Mouse (Mus musculus) MEL (cell line): ENCODE results near the gene Rnf123. TPM values are rescaled to one million over a fixed set of nuclear protein-coding genes. Genes with fewer than 3 reads are reported as not detected.

ENCODE experiments used
- DNase-seq: peaks from one replicate; pipeline ENCODE4 v3.0.0; 2011; ENCODE audit warnings: low read depth, low spot score
- H3K27ac ChIP-seq: 2 replicates; pipeline ENCODE4 v1.5.1; 2012; ENCODE audit warnings: low read depth, mild to moderate bottlenecking, control low read depth, low read length, moderate library complexity; ENCODE audit not compliant: control insufficient read depth
- H3K27me3 ChIP-seq, 2 experiments: fragments of 150-350 bp in 1 of 2; sonication (generic) in 1 of 2; 2 replicates each; pipeline ENCODE4 v1.6.1; 2012; ENCODE audit warnings: low read length in 2 of 2, mild to moderate bottlenecking in 2 of 2, improper control_type of control experiment in 1 of 2, moderate library complexity in 1 of 2; ENCODE audit not compliant: insufficient read depth in 2 of 2, control insufficient read depth in 1 of 2
- H3K36me3 ChIP-seq, 2 experiments: 2 replicates each; pipeline ENCODE4 v1.6.1; 2012 to 2014; ENCODE audit warnings: low read length in 2 of 2, improper control_type of control experiment in 1 of 2, inconsistent platforms in 1 of 2, mild to moderate bottlenecking in 1 of 2; ENCODE audit not compliant: insufficient read depth in 2 of 2, control insufficient read depth in 1 of 2
- H3K4me1 ChIP-seq, 2 experiments: fragments of 150-350 bp in 1 of 2; sonication (generic) in 1 of 2; 2 replicates each; pipeline ENCODE4 v1.6.1; 2012; ENCODE audit warnings: low read length in 2 of 2, improper control_type of control experiment in 1 of 2, mild to moderate bottlenecking in 1 of 2; ENCODE audit not compliant: insufficient read depth in 2 of 2, control insufficient read depth in 1 of 2
- H3K4me3 ChIP-seq, 2 experiments: fragments of 150-350 bp in 1 of 2; sonication (generic) in 1 of 2; 2 replicates each; pipeline ENCODE4 v1.5.1; 2012; ENCODE audit warnings: low read depth in 2 of 2, low read length in 2 of 2, mild to moderate bottlenecking in 2 of 2, moderate library complexity in 2 of 2, control low read depth in 1 of 2, improper control_type of control experiment in 1 of 2; ENCODE audit not compliant: control insufficient read depth in 1 of 2, insufficient read depth in 1 of 2
- H3K79me2 ChIP-seq: 2 replicates; pipeline ENCODE4 v1.6.1; 2012; ENCODE audit warnings: mild to moderate bottlenecking, low read length, moderate library complexity; ENCODE audit not compliant: control insufficient read depth, poor library complexity, insufficient read depth
- H3K9ac ChIP-seq: 2 replicates; pipeline ENCODE4 v1.6.1; 2012; ENCODE audit warnings: low read depth, mild to moderate bottlenecking, control low read depth, low read length, moderate library complexity; ENCODE audit not compliant: control insufficient read depth, poor library complexity, severe bottlenecking
- H3K9me3 ChIP-seq: fragments of 150-350 bp; sonication (generic); replicated peaks from 2 replicates; pipeline ENCODE4 v1.6.1; 2012; ENCODE audit warnings: mild to moderate bottlenecking, low read length, improper control_type of control experiment, moderate library complexity; ENCODE audit not compliant: insufficient read depth
- BHLHE40 ChIP-seq: IDR thresholded peaks from 2 replicates; pipeline ENCODE4 v1.6.1; 2012; ENCODE audit warnings: low read depth, mild to moderate bottlenecking, inconsistent platforms, low read length, improper control_type of control experiment, borderline replicate concordance
- CHD1 ChIP-seq: IDR thresholded peaks from 2 replicates; pipeline ENCODE4 v1.6.1; 2012; ENCODE audit warnings: low read depth, mild to moderate bottlenecking, inconsistent platforms, low read length, improper control_type of control experiment
- CHD2 ChIP-seq: IDR thresholded peaks from 2 replicates; pipeline ENCODE4 v1.6.1; 2011; ENCODE audit warnings: low read length, improper control_type of control experiment
- CTCF ChIP-seq, 3 experiments: IDR thresholded peaks in 2 of 3; conservative IDR thresholded peaks in 1 of 3; 2 replicates each; pipeline ENCODE4 v1.5.1; 2011 to 2012; ENCODE audit warnings: low read length in 3 of 3, low read depth in 2 of 3, mild to moderate bottlenecking in 2 of 3, improper control_type of control experiment in 1 of 3, inconsistent platforms in 1 of 3, mixed read lengths in 1 of 3, moderate library complexity in 1 of 3; ENCODE audit not compliant: control insufficient read depth in 1 of 3, insufficient read depth in 1 of 3, poor library complexity in 1 of 3, severe bottlenecking in 1 of 3
- EP300 ChIP-seq, 2 experiments: IDR thresholded peaks; 2 replicates each; pipeline ENCODE4 v1.6.1; 2011; ENCODE audit warnings: improper control_type of control experiment in 2 of 2, low read length in 2 of 2, low read depth in 1 of 2, mild to moderate bottlenecking in 1 of 2
- GABPA ChIP-seq: IDR thresholded peaks from 2 replicates; pipeline ENCODE4 v1.6.1; 2012; ENCODE audit warnings: low read depth, mild to moderate bottlenecking, inconsistent platforms, low read length, improper control_type of control experiment, moderate library complexity
- HCFC1 ChIP-seq: IDR thresholded peaks from 2 replicates; pipeline ENCODE4 v1.6.1; 2012; ENCODE audit warnings: low read depth, mild to moderate bottlenecking, inconsistent platforms, low read length, improper control_type of control experiment, moderate library complexity
- MAX ChIP-seq: IDR thresholded peaks from 2 replicates; pipeline ENCODE4 v1.6.1; 2011; ENCODE audit warnings: low read length, improper control_type of control experiment
- MAZ ChIP-seq: IDR thresholded peaks from 2 replicates; pipeline ENCODE4 v1.6.1; 2012; ENCODE audit warnings: low read depth, mild to moderate bottlenecking, inconsistent platforms, low read length, improper control_type of control experiment
- MXI1 ChIP-seq: IDR thresholded peaks from 2 replicates; pipeline ENCODE4 v1.6.1; 2011; ENCODE audit warnings: mild to moderate bottlenecking, low read depth, low read length, improper control_type of control experiment
- MYB ChIP-seq: IDR thresholded peaks from 2 replicates; pipeline ENCODE4 v1.6.1; 2011; ENCODE audit warnings: mild to moderate bottlenecking, low read depth, low read length, improper control_type of control experiment
- NRF1 ChIP-seq: IDR thresholded peaks from 2 replicates; pipeline ENCODE4 v1.6.1; 2014; ENCODE audit warnings: low read depth, mild to moderate bottlenecking, inconsistent platforms, low read length, improper control_type of control experiment, moderate library complexity; ENCODE audit not compliant: poor library complexity, insufficient read depth, severe bottlenecking
- POLR2A ChIP-seq, 2 experiments: IDR thresholded peaks; 2 replicates each; pipeline ENCODE4 v1.6.1; 2011 to 2012; ENCODE audit warnings: low read length in 2 of 2, mild to moderate bottlenecking in 2 of 2, control low read depth in 1 of 2, improper control_type of control experiment in 1 of 2, low read depth in 1 of 2, moderate library complexity in 1 of 2; ENCODE audit not compliant: control insufficient read depth in 1 of 2, insufficient read depth in 1 of 2, poor library complexity in 1 of 2
- POLR2AphosphoS2 ChIP-seq: IDR thresholded peaks from 2 replicates; pipeline ENCODE4 v1.6.1; 2011; ENCODE audit warnings: low read length, improper control_type of control experiment
- POLR2AphosphoS5 ChIP-seq: IDR thresholded peaks from 2 replicates; pipeline ENCODE4 v1.6.1; 2012; ENCODE audit warnings: low read depth, borderline replicate concordance, mild to moderate bottlenecking, inconsistent platforms, low read length, moderate library complexity, mixed read lengths
- RAD21 ChIP-seq: IDR thresholded peaks from 2 replicates; pipeline ENCODE4 v1.6.1; 2011; ENCODE audit warnings: mild to moderate bottlenecking, low read depth, low read length, improper control_type of control experiment
- RCOR1 ChIP-seq: IDR thresholded peaks from 2 replicates; pipeline ENCODE4 v1.6.1; 2012; ENCODE audit warnings: low read depth, mild to moderate bottlenecking, inconsistent platforms, low read length, improper control_type of control experiment
- SIN3A ChIP-seq: IDR thresholded peaks from 2 replicates; pipeline ENCODE4 v1.6.1; 2012; ENCODE audit warnings: low read length, improper control_type of control experiment, inconsistent platforms
- SMC3 ChIP-seq: IDR thresholded peaks from 2 replicates; pipeline ENCODE4 v1.6.1; 2011; ENCODE audit warnings: low read depth, low read length, improper control_type of control experiment
- UBTF ChIP-seq: IDR thresholded peaks from 2 replicates; pipeline ENCODE4 v1.6.1; 2012; ENCODE audit warnings: low read depth, mild to moderate bottlenecking, inconsistent platforms, low read length, improper control_type of control experiment, moderate library complexity, borderline replicate concordance; ENCODE audit not compliant: insufficient read depth
- ZC3H11A ChIP-seq: IDR thresholded peaks from 2 replicates; pipeline ENCODE4 v1.6.1; 2012; ENCODE audit warnings: low read depth, mild to moderate bottlenecking, inconsistent platforms, low read length, improper control_type of control experiment
- polyA plus RNA-seq, 2 experiments: library from polyadenylated mRNA; stranded (reverse) in 1 of 2; unstranded in 1 of 2; fragments of >175 nt in 1 of 2; fragments of >200 nt in 1 of 2; gene quantifications; 2 replicates each; pipeline versions ENCODE4 v1.2.1 to v1.2.4; 2012; ENCODE audit warnings: low replicate concordance in 2 of 2, low read depth in 1 of 2; ENCODE audit not compliant: insufficient read length in 2 of 2, insufficient read depth in 1 of 2, missing spikeins in 1 of 2
- total RNA-seq: library from RNA; depleted of rRNA; stranded (reverse); fragments of 300-350 nt; gene quantifications from 2 replicates; pipeline ENCODE4 v1.2.3, GENCODE M21; 2012

The Rnf123 gene
- total and polyA plus RNA-seq, 3 experiments, result 28.5 to 74.8 TPM; not detected in 1

GRCm38 (mm10) chr9:108047601-108048565, 35.3 kb downstream of the Rnf123 start (continued):
- no peak for TF ChIP-seq UBTF

DNA sequence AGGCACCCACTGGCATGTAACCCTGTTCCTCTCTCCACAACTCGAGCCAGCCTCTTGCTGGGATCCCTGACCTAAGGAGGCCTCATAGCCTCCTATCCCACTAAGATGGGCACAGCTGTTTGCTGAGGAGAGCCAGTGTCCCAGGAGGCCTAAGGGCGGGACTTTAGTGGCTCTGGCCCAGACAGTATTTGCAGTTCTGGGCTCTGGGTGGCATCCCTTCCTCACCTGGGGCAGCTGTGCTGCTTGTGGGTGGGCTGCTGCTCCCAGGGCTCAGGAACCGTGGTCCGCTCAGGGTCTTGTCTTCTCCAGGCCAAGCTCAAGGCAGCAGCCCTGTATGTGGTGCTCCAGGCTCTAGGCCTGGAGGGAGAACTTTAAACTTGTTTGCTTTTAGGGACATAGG, 36.6 kb downstream of the Rnf123 start:
- H3K27ac ChIP-seq, result no peak overlapping the region
- DNase-seq, result no peak

GRCm38 (mm10) chr9:108044751-108045492, 38.2 kb downstream of the Rnf123 start:
- TF ChIP-seq CTCF (IDR thresholded peaks at IDR 0.05 in 2 of 3, conservative IDR thresholded peaks at IDR 0.05 in 1 of 3; ENCODE audit: control insufficient read depth in 1 of 3, insufficient read depth in 1 of 3, low read depth in 2 of 3, low read length in 3 of 3, poor library complexity in 1 of 3, severe bottlenecking in 1 of 3) (peak; percentile 13 to 38 (median 38); a peak in 4 of 6 replicates), HCFC1 (no peak), SMC3 (peak; percentile 25), CHD1 (no peak), MAX (no peak), MAZ (no peak)
- Histone ChIP-seq H3K27ac (no peak overlapping the region), H3K27me3 (no peaks in the 10 kb centered on the region), H3K79me2 (peaks cover 10% of the 10 kb centered on the region), H3K9ac (no peak overlapping the region), H3K4me3 (no peak overlapping the region), H3K9me3 (no peaks in the 10 kb centered on the region), H3K36me3 (peaks cover 6 to 9% of the 10 kb centered on the region in 2 experiments), H3K4me1 (peaks cover 2 to 12% of the 10 kb centered on the region in 2 experiments)
- DNase-seq, result no peak

More for the DNA sequence above, 36.6 kb downstream of the Rnf123 start:
- Histone ChIP-seq H3K36me3 (peaks cover 4 to 6% of the 10 kb centered on the region in 2 experiments), H3K79me2 (peaks cover 10% of the 10 kb centered on the region), H3K27me3 (no peaks in the 10 kb centered on the region), H3K9me3 (no peaks in the 10 kb centered on the region), H3K4me1 (peaks cover 2 to 14% of the 10 kb centered on the region in 2 experiments), H3K9ac (no peak overlapping the region), H3K4me3 (no peak overlapping the region)
- TF ChIP-seq MXI1 (no peak), MAX (no peak), GABPA (no peak), MYB (no peak), SIN3A (no peak), POLR2AphosphoS5 (no peak), BHLHE40 (no peak), CHD2 (no peak), ZC3H11A (no peak), POLR2AphosphoS2 (no peak), RAD21 (no peak), NRF1 (no peak), RCOR1 (no peak), POLR2A (IDR thresholded peaks at IDR 0.05; ENCODE audit: control insufficient read depth in 1 of 2, insufficient read depth in 1 of 2, low read depth in 1 of 2, low read length in 2 of 2, poor library complexity in 1 of 2) (no peak), EP300 (IDR thresholded peaks at IDR 0.05; ENCODE audit: low read depth in 1 of 2, low read length in 2 of 2) (no peak)
